Mouse (Mus musculus) intestine, postnatal 0 days (tissue): ENCODE results near the gene Ccl24. TPM values are rescaled to one million over a fixed set of nuclear protein-coding genes. Genes with fewer than 3 reads are reported as not detected.

Experiments used
- ATAC-seq: fragments of 200-750 bp; cut with Nextera tagmentation; 2 replicates; pipeline ENCODE4 v1.8.0; 2017; ENCODE audit warnings: mild to moderate bottlenecking, moderate TSS enrichment, moderate library complexity
- H3K27ac ChIP-seq: fragments of 300-500 bp; sonication (generic); 2 replicates; pipeline ENCODE4 v1.5.1; 2014; ENCODE audit warnings: mild to moderate bottlenecking, low read depth, low read length, moderate library complexity
- H3K27me3 ChIP-seq: fragments of 300-500 bp; sonication (generic); replicated peaks from 2 replicates; pipeline ENCODE4 v1.6.1; 2014; ENCODE audit warnings: low read length, mixed read lengths; ENCODE audit not compliant: control insufficient read depth, insufficient read depth
- H3K36me3 ChIP-seq: fragments of 300-500 bp; sonication (generic); 2 replicates; pipeline ENCODE4 v1.6.1; 2014; ENCODE audit warnings: mild to moderate bottlenecking, moderate library complexity; ENCODE audit not compliant: control insufficient read depth, insufficient read depth
- H3K4me1 ChIP-seq: fragments of 300-500 bp; sonication (generic); replicated peaks from 2 replicates; pipeline ENCODE4 v1.6.1; 2014; ENCODE audit warnings: antibody characterized with exemption, low read length, mixed read lengths; ENCODE audit not compliant: control insufficient read depth, insufficient read depth
- H3K4me2 ChIP-seq: fragments of 300-500 bp; sonication (generic); replicated peaks from 2 replicates; pipeline ENCODE4 v1.6.1; 2014; ENCODE audit warnings: low read depth, mild to moderate bottlenecking, moderate library complexity
- H3K4me3 ChIP-seq: fragments of 300-500 bp; sonication (generic); 2 replicates; pipeline ENCODE4 v1.5.1; 2014; ENCODE audit warnings: low read depth, low read length
- H3K9ac ChIP-seq: fragments of 300-500 bp; sonication (generic); 2 replicates; pipeline ENCODE4 v1.6.1; 2014; ENCODE audit warnings: mild to moderate bottlenecking, low read depth, low read length
- H3K9me3 ChIP-seq: fragments of 300-500 bp; sonication (generic); 2 replicates; pipeline ENCODE4 v1.6.1; 2016; ENCODE audit warnings: mixed run types; ENCODE audit not compliant: control insufficient read depth
- CTCF ChIP-seq: sonication (generic); IDR thresholded peaks from 2 replicates; pipeline ENCODE4 v1.5.1; 2016; ENCODE audit warnings: low read depth, mild to moderate bottlenecking, control low read depth, antibody characterized with exemption, moderate library complexity
- WGBS: fragments of 180-500 bp; shearing (Covaris S2); extraction: QIAGEN DNeasy Blood & Tissue Kit; methylation state at CpG from one replicate; pipeline ENCODE4 v1.1.7; 2014; 5-methylcytosine and 5-hydroxymethylcytosine counted together
- polyA plus RNA-seq: library from polyadenylated mRNA; unstranded; fragments of >200 nt; fragmentation: Nextera tagmentation; extraction: Ambion mirVana; gene quantifications from 2 replicates; pipeline ENCODE4 v1.2.1, GENCODE M21; 2015

Ccl24 gene
- polyA plus RNA-seq, 1 experiment from 2014 or later, result 52.0 TPM

DNA sequence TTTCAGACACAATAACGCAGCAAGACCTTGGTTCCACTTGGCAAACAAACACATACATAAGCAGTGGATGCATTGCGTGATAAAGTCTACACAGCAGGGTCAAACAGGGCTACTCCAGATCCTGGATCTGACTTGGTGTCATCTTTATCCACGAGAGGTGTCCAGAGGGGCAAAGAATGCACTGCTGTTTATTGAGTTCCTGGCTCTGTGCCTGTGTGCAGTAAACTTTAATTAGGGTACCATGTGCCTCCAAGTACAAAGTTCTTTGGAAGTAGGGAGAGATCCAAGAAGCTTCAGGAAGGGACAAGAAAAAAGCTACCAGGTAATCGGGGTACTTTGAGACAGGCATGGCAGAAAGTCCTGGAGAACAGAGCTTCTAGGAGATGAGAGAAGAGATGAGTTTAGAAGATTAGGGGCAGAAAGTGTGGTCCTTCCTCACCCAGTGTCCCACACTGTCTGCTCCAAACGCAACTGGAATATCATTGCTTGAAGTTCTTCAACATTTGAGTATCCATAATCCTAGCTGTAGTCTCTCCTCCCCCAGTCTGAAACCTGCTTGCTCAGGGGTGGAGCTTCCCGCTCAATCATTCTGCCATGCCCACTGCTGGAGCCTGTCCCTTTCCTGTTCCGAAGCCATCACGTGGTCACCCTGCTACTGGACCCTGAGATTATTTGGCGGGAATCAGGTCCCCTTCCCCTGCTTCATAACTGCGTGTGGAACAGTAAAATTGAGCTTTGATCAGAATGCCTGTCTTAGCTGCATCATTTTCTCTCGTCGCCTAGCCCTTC, 17.3 kb upstream of the Ccl24 start:
- Histone ChIP-seq H3K4me2 (no peak overlapping the region), H3K36me3 (no peaks in the 10 kb centered on the region), H3K4me3 (no peak overlapping the region), H3K9ac (no peak overlapping the region), H3K27ac (peak overlapping the region; percentile 86), H3K4me1 (no peaks in the 10 kb centered on the region), H3K9me3 (no peaks in the 10 kb centered on the region), H3K27me3 (no peaks in the 10 kb centered on the region)
- TF ChIP-seq CTCF, result no peak
- ATAC-seq, result peak; percentile 92
- 56% methylated on average over 12 of the region's 12 CpGs for WGBS

- no peaks in the 10 kb centered on the region for H3K4me1 ChIP-seq
- no peak overlapping the region for H3K27ac ChIP-seq
- no peak for TF ChIP-seq CTCF
- WGBS, result 52% methylated on average over 4 of the region's 4 CpGs
- no peak overlapping the region for H3K4me2 ChIP-seq
- no peak overlapping the region for H3K4me3 ChIP-seq
- ATAC-seq, result no peak
- H3K9ac ChIP-seq, result no peak overlapping the region
- H3K36me3 ChIP-seq, result no peaks in the 10 kb centered on the region
- no peaks in the 10 kb centered on the region for H3K9me3 ChIP-seq
- H3K27me3 ChIP-seq, result no peaks in the 10 kb centered on the region
Measured at GRCm38 (mm10) chr5:135587764-135588163, 14.9 kb upstream of the Ccl24 start.

DNA sequence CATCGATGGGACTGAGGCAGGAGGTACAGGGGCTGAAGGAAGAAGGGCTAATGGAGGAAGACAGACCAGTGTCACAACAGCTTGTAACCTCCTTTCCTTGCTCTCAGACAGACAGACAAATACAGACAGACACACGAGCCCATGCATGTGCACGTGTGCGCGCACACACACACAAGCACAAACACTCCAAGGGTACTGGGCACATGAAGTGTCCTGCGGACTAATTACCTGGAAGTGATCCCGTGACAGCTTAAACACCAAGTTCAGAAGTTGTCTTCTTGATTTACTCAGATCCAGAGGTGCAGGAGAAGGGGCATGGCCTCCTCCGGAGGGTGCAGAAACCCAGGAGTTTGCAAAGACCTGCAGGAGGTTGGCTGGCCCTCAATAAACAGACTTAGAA, 12.8 kb upstream of the Ccl24 start:
- H3K27me3 ChIP-seq, result no peaks in the 10 kb centered on the region
- H3K4me2 ChIP-seq, result no peak overlapping the region
- no peaks in the 10 kb centered on the region for H3K4me1 ChIP-seq
- H3K4me3 ChIP-seq, result no peak overlapping the region
- 82% methylated on average over 8 of the region's 8 CpGs for WGBS
- ATAC-seq, result no peak
- no peaks in the 10 kb centered on the region for H3K36me3 ChIP-seq
- H3K9me3 ChIP-seq, result no peaks in the 10 kb centered on the region
- no peak overlapping the region for H3K9ac ChIP-seq
- TF ChIP-seq CTCF, result no peak
- no peak overlapping the region; the same call in 1 of the 2 replicates for H3K27ac ChIP-seq

- no peak for TF ChIP-seq CTCF
- H3K27me3 ChIP-seq, result no peaks in the 10 kb centered on the region
- no peak overlapping the region for H3K9ac ChIP-seq
- 84% methylated on average over 4 of the region's 4 CpGs for WGBS
- no peak overlapping the region for H3K27ac ChIP-seq
- no peak for ATAC-seq
- no peaks in the 10 kb centered on the region for H3K9me3 ChIP-seq
- no peak overlapping the region for H3K4me2 ChIP-seq
- no peaks in the 10 kb centered on the region for H3K4me1 ChIP-seq
- no peaks in the 10 kb centered on the region for H3K36me3 ChIP-seq
- H3K4me3 ChIP-seq, result no peak overlapping the region
Measured at GRCm38 (mm10) chr5:135582330-135582729, 9.5 kb upstream of the Ccl24 start.

GRCm38 (mm10) chr5:135579331-135579751, 6.5 kb upstream of the Ccl24 start:
- Histone ChIP-seq H3K9ac (no peak overlapping the region), H3K4me1 (no peaks in the 10 kb centered on the region), H3K36me3 (no peaks in the 10 kb centered on the region), H3K9me3 (no peaks in the 10 kb centered on the region), H3K4me2 (no peak overlapping the region), H3K27ac (no peak overlapping the region), H3K27me3 (no peaks in the 10 kb centered on the region), H3K4me3 (no peak overlapping the region)
- no peak for TF ChIP-seq CTCF
- WGBS, result 88% methylated on average over 10 of the region's 10 CpGs
- ATAC-seq, result no peak

DNA sequence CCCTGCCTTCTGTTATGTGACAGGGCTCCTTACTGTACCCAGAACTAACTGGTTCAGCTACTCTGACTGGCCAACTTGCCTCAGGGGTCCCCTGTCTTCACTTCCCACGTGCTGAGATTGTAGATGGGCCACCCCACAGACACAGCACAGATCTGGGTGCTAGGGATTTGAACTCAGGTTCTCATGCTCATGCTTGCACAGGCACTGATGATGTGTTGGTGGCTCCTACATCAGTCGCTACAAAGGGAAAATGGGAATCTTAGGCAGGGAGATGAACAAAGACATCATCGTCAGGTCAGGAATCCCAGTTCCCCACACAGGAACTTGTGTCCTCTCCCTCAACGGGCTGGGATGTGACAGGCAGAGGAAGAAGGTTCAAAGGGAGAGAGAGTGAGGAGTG, 3.2 kb upstream of the Ccl24 start:
- Histone ChIP-seq H3K4me1 (no peaks in the 10 kb centered on the region), H3K9me3 (no peaks in the 10 kb centered on the region), H3K4me2 (no peak overlapping the region), H3K9ac (no peak overlapping the region), H3K4me3 (no peak overlapping the region), H3K27ac (no peak overlapping the region), H3K27me3 (no peaks in the 10 kb centered on the region), H3K36me3 (no peaks in the 10 kb centered on the region)
- WGBS, result 67% methylated on average over 4 of the region's 4 CpGs
- no peak for TF ChIP-seq CTCF
- no peak for ATAC-seq
